Comparison of ENCODE assay signal across 7 mouse cellular contexts in genomic region chr8:8661103-8661758, GRCm38 (mm10). TPM values are rescaled to one million over a fixed set of nuclear protein-coding genes. Genes with fewer than 3 reads are reported as not detected.
A peak's percentile ranks its signal among the peaks of the same experiment; 100 is the strongest.
DNase-seq lines count a peak whose midpoint lies in the region; ATAC-seq and TF ChIP-seq lines count a peak whose summit lies in the region.

Gene Efnb2 (minus strand): TSS chr8:8661242.

- TF ChIP-seq CTCF in bone marrow macrophage, adult 2 months (IDR thresholded peaks at IDR 0.05; ENCODE audit: low read depth, low read length): no peak

- H3K4me2 ChIP-seq in embryonic facial prominence, embryonic 15.5 days (replicated peaks): peak within 1 kb of the TSS; percentile 84
- H3K4me2 ChIP-seq in limb, embryonic 12.5 days: peak within 1 kb of the TSS; percentile 88
- H3K4me2 ChIP-seq in midbrain, embryonic 14.5 days (ENCODE audit: low read length): peak within 1 kb of the TSS; percentile 91

- H3K27me3 ChIP-seq in embryonic facial prominence, embryonic 15.5 days: no peaks in the 10 kb centered on the region
- 0 out of 2 replicates have a peak, but pooled peaks cover 3% of the 10 kb centered on the region for H3K27me3 ChIP-seq in limb, embryonic 12.5 days
- no peaks in the 10 kb centered on the region for H3K27me3 ChIP-seq in midbrain, embryonic 14.5 days (ENCODE audit: control insufficient read depth, insufficient read depth, low read length)

- peak; percentile 94 for DNase-seq in heart, adult 8-10 months (ENCODE audit: low spot score)
- peak; percentile 95 to 97 for DNase-seq in kidney, adult 8-10 months
- peak; percentile 98 for DNase-seq in midbrain, embryonic 14.5 days
- DNase-seq in spleen, adult 12 weeks (ENCODE audit: low spot score): peak; percentile 72

- no peak for TF ChIP-seq POLR2A in bone marrow macrophage, adult 2 months (IDR thresholded peaks at IDR 0.05; ENCODE audit: borderline replicate concordance, low read depth, low read length)

- ATAC-seq in embryonic facial prominence, embryonic 15.5 days (ENCODE audit: insufficient number of reproducible peaks, low FRiP score, low TSS enrichment, low read depth): peak; percentile 93
- ATAC-seq in limb, embryonic 12.5 days (ENCODE audit: insufficient number of reproducible peaks, insufficient read depth, low FRiP score, low TSS enrichment, low read depth): peak; percentile 85
- ATAC-seq in midbrain, embryonic 14.5 days (ENCODE audit: low FRiP score, low TSS enrichment): peak; percentile 93

- peak within 1 kb of the TSS; percentile 75 for H3K9ac ChIP-seq in embryonic facial prominence, embryonic 15.5 days
- peak within 1 kb of the TSS; percentile 95 for H3K9ac ChIP-seq in limb, embryonic 12.5 days (replicated peaks)
- peak within 1 kb of the TSS; percentile 85 for H3K9ac ChIP-seq in midbrain, embryonic 14.5 days (replicated peaks; ENCODE audit: low read length)

- H3K4me1 ChIP-seq in bone marrow macrophage, adult 2 months (ENCODE audit: control insufficient read depth, insufficient read depth, low read length): no peaks in the 10 kb centered on the region
- H3K4me1 ChIP-seq in embryonic facial prominence, embryonic 15.5 days: peaks cover 18% of the 10 kb centered on the region; the same call in 1 of the 2 replicates
- H3K4me1 ChIP-seq in limb, embryonic 12.5 days (replicated peaks): peaks cover 20% of the 10 kb centered on the region
- H3K4me1 ChIP-seq in midbrain, embryonic 14.5 days (ENCODE audit: control insufficient read depth, insufficient read depth, low read length): peaks cover 18% of the 10 kb centered on the region

- H3K9me3 ChIP-seq in embryonic facial prominence, embryonic 15.5 days (replicated peaks): no peaks in the 10 kb centered on the region
- no peaks in the 10 kb centered on the region for H3K9me3 ChIP-seq in limb, embryonic 12.5 days
- no peaks in the 10 kb centered on the region for H3K9me3 ChIP-seq in midbrain, embryonic 14.5 days (ENCODE audit: control insufficient read depth, low read length)

- no peaks in the 10 kb centered on the region for H3K36me3 ChIP-seq in embryonic facial prominence, embryonic 15.5 days
- H3K36me3 ChIP-seq in limb, embryonic 12.5 days: peaks cover 13% of the 10 kb centered on the region; the same call in 1 of the 2 replicates
- 0 out of 2 replicates have a peak, but pooled peaks cover 3% of the 10 kb centered on the region for H3K36me3 ChIP-seq in midbrain, embryonic 14.5 days (ENCODE audit: control insufficient read depth, insufficient read depth, low read length)

- under 1% methylated on average over 59 of the region's 70 CpGs for WGBS in embryonic facial prominence, embryonic 15.5 days
- under 1% methylated on average over 68 of the region's 70 CpGs for WGBS in limb, embryonic 12.5 days
- WGBS in midbrain, embryonic 14.5 days: under 1% methylated on average over 70 of the region's 70 CpGs

- peak within 1 kb of the TSS; percentile 65 for H3K4me3 ChIP-seq in bone marrow macrophage, adult 2 months (ENCODE audit: insufficient read depth, low read length)
- peak within 1 kb of the TSS; percentile 89 for H3K4me3 ChIP-seq in embryonic facial prominence, embryonic 15.5 days (replicated peaks)
- H3K4me3 ChIP-seq in limb, embryonic 12.5 days (replicated peaks): peak within 1 kb of the TSS; percentile 95
- peak within 1 kb of the TSS; percentile 89 for H3K4me3 ChIP-seq in midbrain, embryonic 14.5 days (replicated peaks; ENCODE audit: low read depth, low read length)

- H3K27ac ChIP-seq in bone marrow macrophage, adult 2 months (ENCODE audit: insufficient read depth, low read depth, low read length): no peak within 1 kb of the TSS
- peak within 1 kb of the TSS; percentile 89 for H3K27ac ChIP-seq in embryonic facial prominence, embryonic 15.5 days (replicated peaks)
- peak within 1 kb of the TSS; percentile 88 for H3K27ac ChIP-seq in limb, embryonic 12.5 days
- peak within 1 kb of the TSS; percentile 88 for H3K27ac ChIP-seq in midbrain, embryonic 14.5 days (replicated peaks; ENCODE audit: low read depth, low read length)

RNA-seq across cellular contexts. Expression of gene Efnb2, which starts in this region (rescaled TPM):
- polyA plus RNA-seq in bone marrow macrophage, adult 2 months (2012; ENCODE audit: insufficient read depth, insufficient read length, missing spikeins): 0.44 and 0.67 TPM in 2 replicates
- polyA plus RNA-seq in embryonic facial prominence, embryonic 15.5 days (2015; fragmentation: Nextera tagmentation; extraction: Ambion mirVana): 27.1 and 30.6 TPM in 2 replicates
- total RNA-seq in heart, adult 8-10 months (2022): 10 to 100 TPM; 17.0 to 20.8 (median 17.7) TPM
- 32.4 and 38.1 TPM in 2 replicates for polyA plus RNA-seq in limb, embryonic 12.5 days (2016; fragmentation: Nextera tagmentation; extraction: Ambion mirVana)
- 14.0 and 17.1 TPM in 2 replicates for polyA plus RNA-seq in midbrain, embryonic 14.5 days (2014; fragmentation: Nextera tagmentation; extraction: Ambion mirVana)
